Mouse (Mus musculus) ES-Bruce4 (cell line): Measurements from ENCODE around the gene Pbxip1. TPM values are rescaled to one million over a fixed set of nuclear protein-coding genes. Genes with fewer than 3 reads are reported as not detected.
A peak's percentile ranks its signal among the peaks of the same experiment; 100 is the strongest.

Experiments
- H3K27ac ChIP-seq: 2 replicates; pipeline ENCODE4 v1.5.1; 2012; ENCODE audit warnings: low read length, inconsistent platforms; ENCODE audit not compliant: insufficient read depth
- H3K27me3 ChIP-seq: 2 replicates; pipeline ENCODE4 v1.6.1; 2012; ENCODE audit warnings: mild to moderate bottlenecking, low read length, inconsistent platforms; ENCODE audit not compliant: control insufficient read depth, poor library complexity, insufficient read depth, severe bottlenecking
- H3K36me3 ChIP-seq: 2 replicates; pipeline ENCODE4 v1.6.1; 2012; ENCODE audit warnings: inconsistent platforms, mild to moderate bottlenecking, low read length, moderate library complexity; ENCODE audit not compliant: control insufficient read depth, poor library complexity, insufficient read depth, severe bottlenecking
- H3K4me1 ChIP-seq: one replicate; pipeline ENCODE4 v1.8.1; 2011; ENCODE audit warnings: low read length; ENCODE audit not compliant: control insufficient read depth, insufficient read depth
- H3K4me3 ChIP-seq: 2 replicates; pipeline ENCODE4 v1.5.1; 2011; ENCODE audit warnings: low read depth, mild to moderate bottlenecking, low read length
- H3K9ac ChIP-seq: 2 replicates; pipeline ENCODE4 v1.6.1; 2012; ENCODE audit warnings: low read depth, mild to moderate bottlenecking, inconsistent platforms; ENCODE audit not compliant: poor library complexity, severe bottlenecking
- H3K9me3 ChIP-seq: replicated peaks from 2 replicates; pipeline ENCODE4 v1.6.1; 2012; ENCODE audit warnings: mild to moderate bottlenecking, low read length, inconsistent platforms; ENCODE audit not compliant: control insufficient read depth, poor library complexity, insufficient read depth, severe bottlenecking
- CTCF ChIP-seq: IDR thresholded peaks from one replicate; pipeline ENCODE4 v1.8.1; 2011; ENCODE audit warnings: low read depth, low read length
- EP300 ChIP-seq: IDR thresholded peaks from 2 replicates; pipeline ENCODE4 v1.6.1; 2011; ENCODE audit warnings: low read depth, low read length; ENCODE audit not compliant: insufficient read depth
- POLR2A ChIP-seq: IDR thresholded peaks from one replicate; pipeline ENCODE4 v1.8.1; 2011; ENCODE audit warnings: low read length; ENCODE audit not compliant: insufficient read depth
- polyA plus RNA-seq: library from polyadenylated mRNA; stranded (reverse); fragments of >200 nt; gene quantifications from 2 replicates; pipeline ENCODE4 v1.2.4, GENCODE M21; 2011; ENCODE audit warnings: low read depth; ENCODE audit not compliant: missing spikeins, insufficient read depth, insufficient read length

Pbxip1 gene
- polyA plus RNA-seq, 1 experiment: 12.2 TPM

GRCm38 (mm10) chr3:89390699-89391662 is 45.5 kb upstream of the Pbxip1 start:
- no peaks in the 10 kb centered on the region for H3K9me3 ChIP-seq
- H3K4me3 ChIP-seq: peak overlapping the region; percentile 84
- no peak overlapping the region for H3K27ac ChIP-seq
- H3K27me3 ChIP-seq: no peaks in the 10 kb centered on the region
- TF ChIP-seq EP300: no peak
- TF ChIP-seq POLR2A: no peak
- no peak for TF ChIP-seq CTCF
- H3K9ac ChIP-seq: peak overlapping the region; percentile 89
- peaks cover 2% of the 10 kb centered on the region for H3K4me1 ChIP-seq
- no peaks in the 10 kb centered on the region for H3K36me3 ChIP-seq

- no peaks in the 10 kb centered on the region for H3K27me3 ChIP-seq
- H3K9me3 ChIP-seq: no peaks in the 10 kb centered on the region
- peaks cover 2% of the 10 kb centered on the region for H3K4me1 ChIP-seq
- TF ChIP-seq CTCF (no peak), POLR2A (no peak), EP300 (0 out of 2 replicates have a peak, but pooled peaks have one; percentile 6)
- peak overlapping the region; percentile 84 for H3K4me3 ChIP-seq
- H3K36me3 ChIP-seq: no peaks in the 10 kb centered on the region
- no peak overlapping the region for H3K27ac ChIP-seq
- H3K9ac ChIP-seq: peak overlapping the region; percentile 89
Observed at GRCm38 (mm10) chr3:89391663-89392511, 44.6 kb upstream of the Pbxip1 start.

- H3K27me3 ChIP-seq: no peaks in the 10 kb centered on the region
- peaks cover 2% of the 10 kb centered on the region for H3K4me1 ChIP-seq
- H3K9ac ChIP-seq: peak overlapping the region; percentile 89
- no peaks in the 10 kb centered on the region for H3K9me3 ChIP-seq
- no peak overlapping the region for H3K27ac ChIP-seq
- peak overlapping the region; percentile 84 for H3K4me3 ChIP-seq
- no peaks in the 10 kb centered on the region for H3K36me3 ChIP-seq
- TF ChIP-seq POLR2A (no peak), CTCF (no peak), EP300 (no peak)
Observed at GRCm38 (mm10) chr3:89392871-89393311, 43.6 kb upstream of the Pbxip1 start.

- Histone ChIP-seq H3K36me3 (no peaks in the 10 kb centered on the region), H3K4me1 (peaks cover 2% of the 10 kb centered on the region), H3K9ac (peak overlapping the region; percentile 52), H3K4me3 (peak overlapping the region; percentile 84), H3K9me3 (no peaks in the 10 kb centered on the region), H3K27ac (peak overlapping the region; percentile 80; the same call in 1 of the 2 replicates), H3K27me3 (no peaks in the 10 kb centered on the region)
- peak; percentile 55; the same call in 1 of the 2 replicates for TF ChIP-seq EP300
- no peak for TF ChIP-seq CTCF
Observed at GRCm38 (mm10) chr3:89393605-89394004, 42.9 kb upstream of the Pbxip1 start.

- Histone ChIP-seq H3K9me3 (no peaks in the 10 kb centered on the region), H3K4me1 (peaks cover 2% of the 10 kb centered on the region), H3K9ac (peak within 1 kb of the TSS; percentile 52), H3K27ac (peak within 1 kb of the TSS; percentile 80), H3K36me3 (no peaks in the 10 kb centered on the region), H3K27me3 (no peaks in the 10 kb centered on the region), H3K4me3 (peak within 1 kb of the TSS; percentile 84)
- TF ChIP-seq EP300 (peak; percentile 47; the same call in 1 of the 2 replicates), POLR2A (no peak), CTCF (no peak)
Observed at GRCm38 (mm10) chr3:89394006-89394893, 42.3 kb upstream of the Pbxip1 start, which contains the start of gene Zbtb7b. TSS of gene Zbtb7b (minus strand) at chr3:89394776.
